Mouse (Mus musculus) testis, adult 2 months (tissue): ENCODE data around the gene Ezh2.

ENCODE experiments used
- CTCF ChIP-seq: fragments of 200-500 bp; IDR thresholded peaks from 2 replicates; pipeline ENCODE4 v1.5.1; 2012; ENCODE audit warnings: low read depth, mild to moderate bottlenecking, inconsistent platforms, low read length, moderate library complexity; ENCODE audit not compliant: control insufficient read depth, insufficient read depth, insufficient replicate concordance
- POLR2A ChIP-seq: fragments of 200-500 bp; IDR thresholded peaks from 2 replicates; pipeline ENCODE4 v1.6.1; 2012; ENCODE audit warnings: low read depth, mild to moderate bottlenecking, inconsistent platforms, low read length, moderate library complexity; ENCODE audit not compliant: control insufficient read depth

GRCm38 (mm10) chr6:47482027-47482426 is 113.1 kb downstream of the Ezh2 start:
- no peak for TF ChIP-seq CTCF
- no peak for TF ChIP-seq POLR2A
